Mouse (Mus musculus): ENCODE data around the gene Pogk. TPM values are rescaled to one million over a fixed set of nuclear protein-coding genes. Genes with fewer than 3 reads are reported as not detected.

The Pogk gene
- polyA plus RNA-seq, 1 experiment from 2014 or later: 16.5 TPM

GRCm38 (mm10) chr1:166345602-166346001, 64.1 kb downstream of the Pogk start:
- Histone ChIP-seq H3K9ac (ENCODE audit: low read length) (no peak overlapping the region), H3K4me2 (ENCODE audit: low read length) (no peak overlapping the region), H3K4me1 (replicated peaks; ENCODE audit: control insufficient read depth, insufficient read depth, low read length) (no peaks in the 10 kb centered on the region), H3K9me3 (ENCODE audit: control insufficient read depth, low read length) (no peaks in the 10 kb centered on the region), H3K27me3 (replicated peaks; ENCODE audit: control insufficient read depth, insufficient read depth, low read length) (no peaks in the 10 kb centered on the region), H3K36me3 (ENCODE audit: control insufficient read depth, insufficient read depth, low read length) (no peaks in the 10 kb centered on the region), H3K4me3 (ENCODE audit: low read depth, low read length) (no peak overlapping the region), H3K27ac (ENCODE audit: low read depth) (no peak overlapping the region)
- ATAC-seq (replicated peaks; ENCODE audit: low FRiP score, low TSS enrichment, low read depth): no peak
- WGBS: 92% methylated on average over 6 of the region's 6 CpGs
- DNase-seq (ENCODE audit: low spot score): no peak

- DNase-seq (ENCODE audit: low spot score) (no peak), ATAC-seq (replicated peaks; ENCODE audit: low FRiP score, low TSS enrichment, low read depth) (no peak)
- H3K9ac ChIP-seq (ENCODE audit: low read length): no peak overlapping the region
- H3K36me3 ChIP-seq (ENCODE audit: control insufficient read depth, insufficient read depth, low read length): no peaks in the 10 kb centered on the region
- no peaks in the 10 kb centered on the region for H3K9me3 ChIP-seq (ENCODE audit: control insufficient read depth, low read length)
- WGBS: 75% methylated on average over 8 of the region's 8 CpGs
- H3K27me3 ChIP-seq (replicated peaks; ENCODE audit: control insufficient read depth, insufficient read depth, low read length): no peaks in the 10 kb centered on the region
- no peak overlapping the region for H3K27ac ChIP-seq (ENCODE audit: low read depth)
- no peak overlapping the region for H3K4me3 ChIP-seq (ENCODE audit: low read depth, low read length)
- no peak overlapping the region for H3K4me2 ChIP-seq (ENCODE audit: low read length)
- no peaks in the 10 kb centered on the region for H3K4me1 ChIP-seq (replicated peaks; ENCODE audit: control insufficient read depth, insufficient read depth, low read length)
These were observed 65.2 kb downstream of the Pogk start for GRCm38 (mm10) chr1:166344300-166345077.

GRCm38 (mm10) chr1:166343586-166343985, 66.1 kb downstream of the Pogk start:
- H3K27me3 ChIP-seq (replicated peaks; ENCODE audit: control insufficient read depth, insufficient read depth, low read length): no peaks in the 10 kb centered on the region
- no peak overlapping the region for H3K4me2 ChIP-seq (ENCODE audit: low read length)
- H3K9me3 ChIP-seq (ENCODE audit: control insufficient read depth, low read length): no peaks in the 10 kb centered on the region
- no peak for ATAC-seq (replicated peaks; ENCODE audit: low FRiP score, low TSS enrichment, low read depth)
- no peak overlapping the region for H3K4me3 ChIP-seq (ENCODE audit: low read depth, low read length)
- WGBS: 77% methylated on average over 5 of the region's 5 CpGs
- H3K9ac ChIP-seq (ENCODE audit: low read length): no peak overlapping the region
- no peak for DNase-seq (ENCODE audit: low spot score)
- H3K36me3 ChIP-seq (ENCODE audit: control insufficient read depth, insufficient read depth, low read length): no peaks in the 10 kb centered on the region
- H3K27ac ChIP-seq (ENCODE audit: low read depth): no peak overlapping the region
- H3K4me1 ChIP-seq (replicated peaks; ENCODE audit: control insufficient read depth, insufficient read depth, low read length): no peaks in the 10 kb centered on the region

- no peak overlapping the region for H3K27ac ChIP-seq (ENCODE audit: low read depth)
- no peak for ATAC-seq (replicated peaks; ENCODE audit: low FRiP score, low TSS enrichment, low read depth)
- DNase-seq (ENCODE audit: low spot score): no peak
- H3K4me1 ChIP-seq (replicated peaks; ENCODE audit: control insufficient read depth, insufficient read depth, low read length): no peaks in the 10 kb centered on the region
- no peak overlapping the region for H3K4me3 ChIP-seq (ENCODE audit: low read depth, low read length)
- no peaks in the 10 kb centered on the region for H3K27me3 ChIP-seq (replicated peaks; ENCODE audit: control insufficient read depth, insufficient read depth, low read length)
- H3K9me3 ChIP-seq (ENCODE audit: control insufficient read depth, low read length): no peaks in the 10 kb centered on the region
- whole genome bisulfite sequencing: 73% methylated on average over 1 of the region's 1 CpGs
- H3K36me3 ChIP-seq (ENCODE audit: control insufficient read depth, insufficient read depth, low read length): no peaks in the 10 kb centered on the region
- H3K4me2 ChIP-seq (ENCODE audit: low read length): no peak overlapping the region
- no peak overlapping the region for H3K9ac ChIP-seq (ENCODE audit: low read length)
These were observed 67.1 kb downstream of the Pogk start for GRCm38 (mm10) chr1:166342539-166342938.

- ATAC-seq (replicated peaks; ENCODE audit: low FRiP score, low TSS enrichment, low read depth) (no peak), DNase-seq (ENCODE audit: low spot score) (no peak)
- H3K4me2 ChIP-seq (ENCODE audit: low read length): no peak overlapping the region
- no peak overlapping the region for H3K27ac ChIP-seq (ENCODE audit: low read depth)
- H3K27me3 ChIP-seq (replicated peaks; ENCODE audit: control insufficient read depth, insufficient read depth, low read length): no peaks in the 10 kb centered on the region
- WGBS: 51% methylated on average over 2 of the region's 2 CpGs
- no peak overlapping the region for H3K9ac ChIP-seq (ENCODE audit: low read length)
- no peaks in the 10 kb centered on the region for H3K4me1 ChIP-seq (replicated peaks; ENCODE audit: control insufficient read depth, insufficient read depth, low read length)
- H3K36me3 ChIP-seq (ENCODE audit: control insufficient read depth, insufficient read depth, low read length): no peaks in the 10 kb centered on the region
- no peaks in the 10 kb centered on the region for H3K9me3 ChIP-seq (ENCODE audit: control insufficient read depth, low read length)
- no peak overlapping the region for H3K4me3 ChIP-seq (ENCODE audit: low read depth, low read length)
These were observed 67.6 kb downstream of the Pogk start for GRCm38 (mm10) chr1:166342060-166342459.

GRCm38 (mm10) chr1:166339110-166339509, 70.6 kb downstream of the Pogk start:
- 89% methylated on average over 6 of the region's 6 CpGs for WGBS

More at GRCm38 (mm10) chr1:166339110-166339509, 70.6 kb downstream of the Pogk start:
- H3K9ac ChIP-seq (ENCODE audit: low read length): no peak overlapping the region
- no peaks in the 10 kb centered on the region for H3K27me3 ChIP-seq (replicated peaks; ENCODE audit: control insufficient read depth, insufficient read depth, low read length)
- no peaks in the 10 kb centered on the region for H3K9me3 ChIP-seq (ENCODE audit: control insufficient read depth, low read length)
- no peak for DNase-seq (ENCODE audit: low spot score)
- no peak overlapping the region for H3K27ac ChIP-seq (ENCODE audit: low read depth)
- no peak for ATAC-seq (replicated peaks; ENCODE audit: low FRiP score, low TSS enrichment, low read depth)
- no peaks in the 10 kb centered on the region for H3K36me3 ChIP-seq (ENCODE audit: control insufficient read depth, insufficient read depth, low read length)
- no peak overlapping the region for H3K4me3 ChIP-seq (ENCODE audit: low read depth, low read length)
- no peaks in the 10 kb centered on the region for H3K4me1 ChIP-seq (replicated peaks; ENCODE audit: control insufficient read depth, insufficient read depth, low read length)
- no peak overlapping the region for H3K4me2 ChIP-seq (ENCODE audit: low read length)

Other genes starting within 250 kb of the Pogk start
- gene Mael, start 171.1 kb downstream of the Pogk start, polyA plus RNA-seq (2014; fragmentation: Nextera tagmentation; extraction: Ambion mirVana): not detected in 2 replicates
- 0.60 and 1.0 TPM in 2 replicates for gene Ildr2, start 155.7 kb downstream of the Pogk start, polyA plus RNA-seq (2014; fragmentation: Nextera tagmentation; extraction: Ambion mirVana)
- 46.2 and 55.8 TPM in 2 replicates for gene Tada1, start 30.8 kb downstream of the Pogk start, polyA plus RNA-seq (2014; fragmentation: Nextera tagmentation; extraction: Ambion mirVana)
- gene Gm4846, start 87.7 kb upstream of the Pogk start, polyA plus RNA-seq (2014; fragmentation: Nextera tagmentation; extraction: Ambion mirVana): not detected in 2 replicates
- not detected in 2 replicates for gene Gm4847, start 237.8 kb upstream of the Pogk start, polyA plus RNA-seq (2014; fragmentation: Nextera tagmentation; extraction: Ambion mirVana)

Measured in intestine, embryonic 14.5 days (tissue).